9 mouse cellular contexts compared by ENCODE assay signal in genomic region chr17:58909061-58909661, GRCm38 (mm10).
DNase-seq lines count a peak whose midpoint lies in the region; ATAC-seq lines count a peak whose summit lies in the region.
"Had no signal": no experiment of that assay in that cellular context is flagged by ENCODE, and none has a peak within 500 bp of the region (broad histone marks: within the 10 kb centered on the region; RNA-seq: fewer than 3 reads in every experiment).

No protein-coding gene starts in this region.

- no peaks in the 10 kb centered on the region for H3K9me3 ChIP-seq in kidney, embryonic 15.5 days (replicated peaks)
- no peaks in the 10 kb centered on the region for H3K9me3 ChIP-seq in neural tube, embryonic 14.5 days (ENCODE audit: control insufficient read depth, low read length)
- H3K9me3 ChIP-seq: liver, embryonic 15.5 days had no signal

- no peaks in the 10 kb centered on the region for H3K4me1 ChIP-seq in kidney, embryonic 15.5 days
- H3K4me1 ChIP-seq in neural tube, embryonic 14.5 days (ENCODE audit: control insufficient read depth, insufficient read depth, low read length) = no peaks in the 10 kb centered on the region
- H3K4me1 ChIP-seq: liver, embryonic 15.5 days had no signal

- H3K27ac ChIP-seq in kidney, embryonic 15.5 days = no peak overlapping the region
- H3K27ac ChIP-seq in neural tube, embryonic 14.5 days (ENCODE audit: low read depth, low read length) = no peak overlapping the region
- H3K27ac ChIP-seq: liver, embryonic 15.5 days had no signal

- no peaks in the 10 kb centered on the region for H3K27me3 ChIP-seq in kidney, embryonic 15.5 days
- no peaks in the 10 kb centered on the region for H3K27me3 ChIP-seq in neural tube, embryonic 14.5 days (ENCODE audit: control insufficient read depth, insufficient read depth, low read length)
- H3K27me3 ChIP-seq: liver, embryonic 15.5 days had no signal

- ATAC-seq in kidney, embryonic 15.5 days (replicated peaks; ENCODE audit: low FRiP score) = no peak
- peak; percentile 46; the same call in 1 of the 2 replicates for ATAC-seq in neural tube, embryonic 14.5 days (ENCODE audit: low read depth)
- ATAC-seq in erythroblast, adult 5-6 weeks (replicated peaks; ENCODE audit: low FRiP score, poor library complexity, severe bottlenecking) = no peak

- no peaks in the 10 kb centered on the region for H3K36me3 ChIP-seq in kidney, embryonic 15.5 days
- no peaks in the 10 kb centered on the region for H3K36me3 ChIP-seq in neural tube, embryonic 14.5 days (ENCODE audit: control insufficient read depth, insufficient read depth, low read length)
- H3K36me3 ChIP-seq: liver, embryonic 15.5 days had no signal

- no peak overlapping the region for H3K4me3 ChIP-seq in kidney, embryonic 15.5 days (replicated peaks)
- no peak overlapping the region for H3K4me3 ChIP-seq in neural tube, embryonic 14.5 days (ENCODE audit: low read depth, low read length)
- H3K4me3 ChIP-seq: liver, embryonic 15.5 days had no signal

- no peak overlapping the region for H3K4me2 ChIP-seq in kidney, embryonic 15.5 days
- no peak overlapping the region for H3K4me2 ChIP-seq in neural tube, embryonic 14.5 days (ENCODE audit: low read depth, low read length)
- H3K4me2 ChIP-seq: liver, embryonic 15.5 days had no signal

- no peak overlapping the region for H3K9ac ChIP-seq in kidney, embryonic 15.5 days
- H3K9ac ChIP-seq in neural tube, embryonic 14.5 days (replicated peaks; ENCODE audit: low read depth, low read length) = no peak overlapping the region
- H3K9ac ChIP-seq: liver, embryonic 15.5 days had no signal

- intact Hi-C loops in left cerebral cortex, postnatal 10 days (cut with DNase I) = loop anchor here (5.0 kb wide), 2 partner anchors 322 to 1137 kb away; no protein-coding TSS in a partner anchor

- peak; percentile 22 for DNase-seq in kidney, adult 18-20 months
- DNase-seq in MN1 (ENCODE audit: low spot score) = peak; percentile 37
- peak; percentile 30 to 72 for DNase-seq in cerebellum, postnatal 25 days
- DNase-seq in heart, postnatal 4 days = peak; percentile 58
- DNase-seq in left cerebral cortex, postnatal 10 days (ENCODE audit: extremely low spot score in 1 of 2, low spot score in 2 of 2) = peak; percentile 40 to 52

- 36% methylated on average over 8 of the region's 8 CpGs for WGBS in kidney, embryonic 15.5 days
- WGBS in neural tube, embryonic 14.5 days = 33% methylated on average over 8 of the region's 8 CpGs
